Mouse (Mus musculus): ENCODE measurements around the gene Depp1. TPM values are rescaled to one million over a fixed set of nuclear protein-coding genes. Genes with fewer than 3 reads are reported as not detected.
A peak's percentile ranks its signal among the peaks of the same experiment; 100 is the strongest.
"Not testable (repeated sequence)": the region's sequence is repeated elsewhere in the genome, so short reads cannot be mapped to it uniquely, and the experiment has no call there.

Gene Depp1
- polyA plus RNA-seq (2015; fragmentation: Nextera tagmentation; extraction: Ambion mirVana), result 11.0 and 14.5 TPM in 2 replicates

DNA sequence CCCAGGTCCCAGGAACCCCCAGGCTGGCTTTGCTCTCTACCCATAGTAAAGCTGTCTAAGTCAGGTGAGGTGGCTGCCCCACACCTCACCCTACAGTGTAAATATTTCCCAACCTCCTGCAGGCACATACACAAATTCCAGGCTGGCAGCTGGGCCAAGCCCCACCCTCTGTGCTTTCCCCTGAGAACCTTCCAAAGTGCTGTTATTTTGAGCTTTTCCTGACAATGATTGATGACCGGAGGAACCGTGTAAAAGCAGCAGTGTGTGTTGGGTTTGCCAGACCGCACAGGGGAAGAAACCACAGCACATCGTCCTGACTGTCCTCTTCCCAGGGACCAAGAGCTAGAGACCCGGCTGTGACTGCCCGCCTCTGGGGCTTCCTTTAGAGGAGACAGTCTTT, at the start of gene Depp1:
Gene Depp1, plus strand, starts transcription at position 204 of the 400 bp plus-strand sequence.
- H3K4me3 ChIP-seq, result no peak within 1 kb of the TSS
- H3K9ac ChIP-seq, result 0 out of 2 replicates have a peak within 1 kb of the TSS, but pooled peaks have one; percentile 22
- WGBS, result 41% methylated on average over 6 of the region's 6 CpGs
- H3K4me1 ChIP-seq (replicated peaks), result peaks cover 10% of the 10 kb centered on the region
- no peaks in the 10 kb centered on the region for H3K27me3 ChIP-seq
- H3K9me3 ChIP-seq, result no peaks in the 10 kb centered on the region
- H3K27ac ChIP-seq (replicated peaks), result no peak within 1 kb of the TSS
- no peak; the same call in 1 of the 2 replicates for ATAC-seq (ENCODE audit: low read depth)
- H3K36me3 ChIP-seq, result no peaks in the 10 kb centered on the region
- 0 out of 2 replicates have a peak within 1 kb of the TSS, but pooled peaks have one; percentile 1 for H3K4me2 ChIP-seq

DNA sequence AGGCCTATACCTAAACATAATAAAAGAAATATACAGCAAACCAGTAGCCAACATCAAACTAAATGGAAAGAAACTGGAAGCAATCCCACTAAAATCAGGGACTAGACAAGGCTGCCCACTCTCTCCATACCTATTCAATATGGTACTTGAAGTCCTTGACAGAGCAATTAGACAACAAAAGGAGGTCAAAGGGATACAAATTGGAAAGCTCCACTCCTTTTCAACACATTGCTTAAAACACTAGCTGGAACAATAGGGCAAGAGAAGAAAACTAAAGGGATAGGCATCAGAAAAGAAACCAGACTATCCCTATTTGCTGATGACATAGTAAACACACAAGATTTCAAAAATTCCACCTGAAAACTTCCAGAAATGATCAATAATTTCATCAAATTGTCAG, 49.4 kb upstream of the Depp1 start:
- not testable (repeated sequence) for H3K4me3 ChIP-seq; H3K27me3 ChIP-seq; H3K4me1 ChIP-seq (replicated peaks); H3K9ac ChIP-seq; ATAC-seq (ENCODE audit: low read depth); H3K36me3 ChIP-seq; H3K9me3 ChIP-seq; H3K27ac ChIP-seq (replicated peaks); H3K4me2 ChIP-seq

DNA sequence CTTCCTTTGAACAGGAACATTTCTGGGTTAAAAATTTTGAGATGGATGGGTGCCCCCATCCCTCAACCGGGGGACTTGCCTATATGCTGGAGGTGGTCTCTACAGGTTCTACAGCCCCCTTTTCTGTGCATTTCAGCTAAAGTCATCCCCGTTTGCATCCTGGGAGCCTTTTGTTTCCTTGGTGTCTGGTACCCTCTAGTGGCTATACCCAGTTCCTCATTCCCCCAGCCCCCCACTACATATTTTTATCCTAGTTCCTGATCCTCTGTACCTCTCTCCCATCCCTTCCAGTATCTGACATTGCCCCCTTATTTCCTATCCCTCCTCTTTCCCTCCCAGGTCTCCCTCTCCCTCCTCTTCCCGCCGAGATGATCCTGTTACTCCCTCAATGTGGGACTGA, 43.2 kb upstream of the Depp1 start:
- 41% methylated on average over 4 of the region's 4 CpGs for WGBS
- Histone ChIP-seq H3K9me3 (no peaks in the 10 kb centered on the region), H3K27ac (replicated peaks) (no peak overlapping the region), H3K4me3 (no peak overlapping the region), H3K36me3 (no peaks in the 10 kb centered on the region), H3K4me1 (replicated peaks) (no peaks in the 10 kb centered on the region), H3K9ac (no peak overlapping the region), H3K4me2 (no peak overlapping the region), H3K27me3 (no peaks in the 10 kb centered on the region)
- ATAC-seq (ENCODE audit: low read depth), result no peak

DNA sequence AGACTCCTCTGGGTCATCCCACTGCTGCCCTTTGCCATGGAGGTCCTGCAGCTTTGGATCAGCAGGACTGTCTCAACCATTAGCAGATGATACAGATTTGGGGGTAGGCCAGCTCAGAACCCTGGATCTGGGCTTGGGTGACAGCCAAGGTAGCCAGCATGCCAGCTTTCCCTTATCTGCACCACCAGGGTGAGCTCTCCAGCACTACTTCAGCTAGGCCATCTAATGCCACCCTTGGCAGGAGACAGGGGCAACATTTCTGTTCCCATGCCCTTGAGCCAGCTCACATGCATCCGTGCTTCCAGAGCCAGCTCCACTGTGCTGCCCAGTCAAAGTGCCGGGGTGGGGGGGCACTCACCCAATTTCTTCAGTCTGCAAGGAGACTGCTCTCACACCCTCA, 34.7 kb upstream of the Depp1 start:
- 95% methylated on average over 2 of the region's 2 CpGs for whole genome bisulfite sequencing
- H3K27me3 ChIP-seq, result no peaks in the 10 kb centered on the region
- H3K36me3 ChIP-seq, result no peaks in the 10 kb centered on the region
- no peak for ATAC-seq (ENCODE audit: low read depth)
- no peaks in the 10 kb centered on the region for H3K4me1 ChIP-seq (replicated peaks)
- no peak overlapping the region for H3K4me3 ChIP-seq
- no peak overlapping the region for H3K9ac ChIP-seq
- no peaks in the 10 kb centered on the region for H3K9me3 ChIP-seq
- H3K4me2 ChIP-seq, result no peak overlapping the region
- no peak overlapping the region for H3K27ac ChIP-seq (replicated peaks)

DNA sequence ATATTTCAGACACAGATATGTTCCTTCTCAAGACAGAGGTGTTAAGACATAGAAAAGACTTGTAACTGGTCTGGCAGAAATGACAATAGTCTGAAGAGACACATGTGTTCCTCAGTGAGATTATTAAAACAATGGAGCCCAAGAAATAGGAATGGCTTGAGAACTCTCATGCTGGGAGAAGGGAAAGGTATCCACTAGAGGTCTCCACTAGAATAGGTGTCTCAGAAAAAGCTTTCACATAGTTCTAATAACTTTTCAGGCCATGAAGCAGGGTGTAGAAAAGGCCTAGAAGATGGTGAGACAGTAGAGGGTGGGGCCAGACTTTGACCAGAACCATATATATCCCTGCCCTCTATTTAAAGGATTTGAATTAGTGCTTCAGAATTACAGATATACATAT, 32.3 kb upstream of the Depp1 start:
- ATAC-seq (ENCODE audit: low read depth), result no peak
- Histone ChIP-seq H3K9ac (no peak overlapping the region), H3K4me1 (replicated peaks) (no peaks in the 10 kb centered on the region), H3K4me3 (no peak overlapping the region), H3K27me3 (no peaks in the 10 kb centered on the region), H3K4me2 (no peak overlapping the region), H3K36me3 (no peaks in the 10 kb centered on the region), H3K9me3 (no peaks in the 10 kb centered on the region), H3K27ac (replicated peaks) (no peak overlapping the region)

DNA sequence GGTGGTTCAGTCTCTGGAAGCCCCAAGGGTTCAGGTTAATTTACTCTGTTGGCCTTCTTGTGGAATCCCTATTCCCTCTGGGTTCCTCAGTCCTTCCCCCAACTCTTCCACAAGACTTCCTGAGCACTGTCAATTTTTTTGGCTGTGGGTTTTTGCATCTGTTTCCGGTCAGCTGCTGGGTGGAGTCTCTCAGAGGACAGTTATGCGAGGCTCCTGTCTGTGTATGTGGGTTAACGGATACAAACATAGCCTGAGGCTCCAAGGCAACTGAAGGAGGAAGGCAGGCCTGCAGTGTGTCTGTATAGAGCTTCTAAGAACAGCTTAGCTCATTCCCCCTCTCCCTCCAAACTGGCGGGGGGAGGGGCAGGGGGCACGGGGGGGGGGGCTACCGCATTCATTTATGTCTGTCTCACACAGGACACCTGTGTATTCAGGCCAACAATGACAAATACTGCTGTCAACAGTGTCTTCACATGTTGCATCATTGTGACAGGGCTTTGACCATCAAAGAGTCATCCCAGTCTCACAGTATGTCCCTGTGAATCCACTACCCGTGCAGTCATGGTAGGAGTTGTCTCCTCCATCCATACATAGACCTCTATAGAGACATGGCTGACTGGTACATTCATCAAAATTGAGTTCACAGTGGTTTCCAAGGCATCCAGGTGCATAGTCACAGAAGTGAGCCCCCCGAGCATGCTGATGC, 28.9 kb upstream of the Depp1 start:
- H3K27ac ChIP-seq (replicated peaks), result no peak overlapping the region
- no peak overlapping the region for H3K4me3 ChIP-seq
- H3K9me3 ChIP-seq, result no peaks in the 10 kb centered on the region
- H3K9ac ChIP-seq, result no peak overlapping the region
- H3K27me3 ChIP-seq, result no peaks in the 10 kb centered on the region
- H3K36me3 ChIP-seq, result peaks cover 25% of the 10 kb centered on the region
- 72% methylated on average over 8 of the region's 8 CpGs for WGBS
- no peak overlapping the region for H3K4me2 ChIP-seq
- H3K4me1 ChIP-seq (replicated peaks), result peaks cover 7% of the 10 kb centered on the region
- no peak for ATAC-seq (ENCODE audit: low read depth)

DNA sequence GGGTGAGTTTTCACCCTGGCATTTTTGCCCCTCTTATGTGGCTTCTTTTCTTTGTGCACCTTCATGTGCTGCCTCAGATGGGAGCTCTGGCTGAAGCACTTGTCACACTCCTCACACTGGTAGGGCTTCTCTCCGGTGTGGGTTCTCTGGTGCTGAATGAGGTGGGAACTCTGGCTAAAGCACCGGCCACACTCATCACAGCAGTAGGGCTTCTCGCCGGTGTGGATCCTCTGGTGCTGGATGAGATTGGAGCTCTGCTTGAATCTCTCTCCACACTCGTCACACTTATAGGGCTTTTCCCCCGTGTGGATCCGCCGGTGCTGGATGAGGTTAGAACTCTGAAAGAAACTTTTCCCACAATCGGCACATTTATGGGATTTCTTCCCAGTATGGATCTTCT, 24.0 kb upstream of the Depp1 start:
- peaks cover 31% of the 10 kb centered on the region for H3K4me1 ChIP-seq (replicated peaks)
- 96% methylated on average over 9 of the region's 9 CpGs for WGBS
- peaks cover 32% of the 10 kb centered on the region for H3K36me3 ChIP-seq
- not testable (repeated sequence) for H3K9me3 ChIP-seq; ATAC-seq (ENCODE audit: low read depth); H3K9ac ChIP-seq; H3K4me2 ChIP-seq; H3K27ac ChIP-seq (replicated peaks); H3K27me3 ChIP-seq; H3K4me3 ChIP-seq

DNA sequence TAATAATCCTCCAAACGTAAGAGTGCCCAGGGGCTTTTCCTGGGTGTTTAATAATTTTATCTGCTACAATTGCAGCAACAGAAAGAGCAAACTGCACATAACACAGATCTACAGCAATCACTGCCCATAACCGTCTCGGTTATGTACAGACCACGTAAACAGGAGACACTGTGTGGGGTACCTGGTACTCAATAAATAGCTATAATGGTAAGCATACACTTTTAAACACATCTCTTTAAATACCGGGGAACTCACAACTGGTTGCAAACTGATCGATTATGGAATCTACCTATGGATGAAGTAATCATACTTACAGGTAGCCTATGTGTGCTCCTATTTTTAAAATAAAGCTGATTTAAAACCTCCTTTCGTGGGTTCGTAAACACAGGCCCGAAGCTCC, 22.3 kb upstream of the Depp1 start:
- Histone ChIP-seq H3K4me2 (peak overlapping the region; percentile 83), H3K9ac (peak overlapping the region; percentile 93), H3K27me3 (no peaks in the 10 kb centered on the region), H3K9me3 (no peaks in the 10 kb centered on the region), H3K27ac (replicated peaks) (peak overlapping the region; percentile 96), H3K4me3 (peak overlapping the region; percentile 71), H3K4me1 (replicated peaks) (peaks cover 31% of the 10 kb centered on the region), H3K36me3 (peaks cover 32% of the 10 kb centered on the region)
- no peak for ATAC-seq (ENCODE audit: low read depth)
- 15% methylated on average over 9 of the region's 9 CpGs for WGBS

DNA sequence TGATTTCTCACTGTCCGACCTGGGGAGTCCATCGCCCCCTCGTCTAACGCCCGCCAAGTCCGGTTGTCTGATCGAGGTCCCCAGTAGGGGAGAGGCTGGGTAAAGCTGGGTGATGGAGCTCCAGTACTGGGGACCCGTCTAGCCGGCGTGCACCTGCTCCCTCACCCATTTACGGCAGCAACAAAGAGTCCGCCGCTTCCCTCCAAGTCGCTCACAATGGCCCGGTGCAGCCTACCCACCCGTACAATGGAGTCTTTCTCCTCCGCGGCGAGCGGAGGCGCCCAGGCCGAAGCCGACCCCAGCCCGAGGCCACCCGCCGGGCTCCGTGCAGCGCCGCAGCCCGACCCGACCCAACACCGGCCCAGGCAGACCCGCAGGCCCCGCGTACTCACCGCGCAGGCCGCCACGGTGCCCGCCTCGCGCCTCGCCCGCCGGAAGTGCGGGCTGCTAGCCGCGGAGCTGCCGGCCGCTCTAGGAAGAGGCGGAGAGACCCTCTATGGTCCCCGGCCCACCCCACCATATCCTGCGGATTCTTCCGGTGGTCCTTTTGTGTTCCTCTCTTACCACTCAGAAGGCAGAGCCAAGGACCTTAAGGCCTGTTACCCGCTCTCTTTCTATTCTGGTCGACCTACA, 21.8 kb upstream of the Depp1 start, which contains the start of gene Zfp422:
Gene Zfp422, minus strand, starts transcription at position 461 of the 633 bp plus-strand sequence.
- WGBS, result under 1% methylated on average over 56 of the region's 56 CpGs
- H3K27ac ChIP-seq (replicated peaks), result peak within 1 kb of the TSS; percentile 96
- H3K4me2 ChIP-seq, result peak within 1 kb of the TSS; percentile 83
- ATAC-seq (ENCODE audit: low read depth), result peak; percentile 97
- H3K27me3 ChIP-seq, result no peaks in the 10 kb centered on the region
- peaks cover 29% of the 10 kb centered on the region for H3K36me3 ChIP-seq
- H3K4me1 ChIP-seq (replicated peaks), result peaks cover 31% of the 10 kb centered on the region
- H3K9ac ChIP-seq, result peak within 1 kb of the TSS; percentile 93
- no peaks in the 10 kb centered on the region for H3K9me3 ChIP-seq
- peak within 1 kb of the TSS; percentile 71 for H3K4me3 ChIP-seq

DNA sequence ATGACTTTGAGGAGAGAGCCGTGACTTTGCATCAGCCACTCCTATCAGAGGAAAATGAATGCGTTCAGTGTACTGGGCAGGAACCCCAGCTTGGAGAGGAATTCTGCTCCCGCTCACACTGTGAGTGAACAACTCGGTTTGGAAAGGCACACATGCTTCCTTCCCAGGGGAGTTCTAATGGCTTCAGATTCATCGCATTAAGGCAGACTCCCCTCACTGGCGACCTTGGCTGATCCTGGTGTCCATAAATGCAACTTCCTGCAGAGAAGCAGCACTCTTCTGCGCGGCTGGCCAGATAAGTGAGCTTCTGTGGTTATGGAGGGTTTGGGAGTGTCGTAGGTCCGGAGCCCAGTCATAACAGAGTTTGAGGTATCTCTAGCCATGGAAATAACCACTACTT, 20.6 kb upstream of the Depp1 start:
- 70% methylated on average over 10 of the region's 10 CpGs for WGBS
- H3K9ac ChIP-seq, result no peak overlapping the region
- peak overlapping the region; percentile 83; the same call in 1 of the 2 replicates for H3K4me2 ChIP-seq

DNA sequence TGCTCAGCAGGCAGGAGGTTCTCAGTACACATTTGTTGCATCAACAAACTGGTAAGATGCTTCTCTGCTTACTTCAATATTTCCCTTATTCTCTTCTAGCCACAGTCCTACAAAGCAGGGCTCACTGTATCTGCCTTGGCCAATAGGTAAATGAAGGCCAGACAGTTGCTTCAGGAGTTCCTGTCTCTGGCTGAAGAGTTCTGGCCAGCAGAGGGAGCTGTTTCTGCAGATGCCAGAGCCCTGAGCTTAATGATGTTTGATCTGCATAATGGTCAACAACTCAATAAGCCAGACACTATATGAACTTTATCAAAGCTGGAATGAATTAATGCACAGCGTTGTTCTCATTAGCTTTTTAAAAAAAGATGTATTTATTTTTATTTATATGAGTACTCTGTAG, 18.3 kb upstream of the Depp1 start:
- Histone ChIP-seq H3K27me3 (no peaks in the 10 kb centered on the region), H3K9ac (no peak overlapping the region), H3K9me3 (no peaks in the 10 kb centered on the region), H3K4me3 (no peak overlapping the region), H3K27ac (replicated peaks) (no peak overlapping the region), H3K36me3 (peaks cover 5% of the 10 kb centered on the region; the same call in 1 of the 2 replicates), H3K4me1 (replicated peaks) (peaks cover 20% of the 10 kb centered on the region), H3K4me2 (no peak overlapping the region)
- 60% methylated on average over 1 of the region's 1 CpGs for WGBS
- no peak for ATAC-seq (ENCODE audit: low read depth)

More for the DNA sequence above, 20.6 kb upstream of the Depp1 start:
- Histone ChIP-seq H3K9me3 (no peaks in the 10 kb centered on the region), H3K27me3 (no peaks in the 10 kb centered on the region), H3K27ac (replicated peaks) (peak overlapping the region; percentile 96), H3K36me3 (peaks cover 20% of the 10 kb centered on the region), H3K4me1 (replicated peaks) (peaks cover 31% of the 10 kb centered on the region), H3K4me3 (no peak overlapping the region)
- no peak for ATAC-seq (ENCODE audit: low read depth)

DNA sequence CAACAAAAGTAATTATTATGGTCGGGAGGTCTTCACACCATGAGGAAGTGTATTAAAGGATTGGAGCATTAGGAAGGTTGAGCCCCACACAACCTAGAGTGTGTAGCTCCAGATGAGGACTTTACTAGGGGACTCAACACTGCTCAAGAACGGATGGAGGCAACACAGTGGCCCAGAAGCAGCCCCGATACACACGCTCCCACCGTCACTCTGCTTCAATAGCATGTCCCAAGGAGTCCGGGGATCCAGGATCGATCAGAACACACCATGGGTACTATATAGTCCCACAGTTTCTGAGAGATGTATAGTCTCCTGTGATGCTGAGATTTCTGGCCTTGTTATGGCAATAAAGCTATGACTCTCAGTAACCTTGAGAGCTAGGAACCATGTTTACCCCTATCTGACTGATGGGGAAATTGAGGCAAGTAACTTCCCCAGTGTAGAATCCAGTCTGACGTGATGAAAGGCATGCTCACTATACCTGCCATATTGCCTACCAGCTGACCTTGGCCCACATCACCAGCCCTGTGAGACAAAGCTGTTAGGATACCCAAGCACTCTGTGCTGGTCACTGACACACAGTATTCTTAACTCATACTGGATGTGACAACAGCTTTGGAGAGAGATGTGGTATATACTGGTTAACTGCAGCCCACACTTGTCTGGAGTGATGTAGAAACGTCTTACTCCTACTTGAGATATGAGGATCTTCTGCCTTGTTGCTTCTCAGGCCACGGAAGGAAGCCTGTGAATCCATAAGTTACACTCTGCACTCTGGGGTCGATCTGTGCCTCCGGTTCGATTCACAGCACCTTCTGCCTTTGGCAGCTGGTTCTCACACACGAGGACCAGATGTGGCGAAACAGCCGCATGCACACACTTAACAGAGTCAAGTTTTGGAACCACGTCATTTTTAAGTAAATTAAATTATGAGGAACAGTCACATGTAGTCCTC, 16.4 kb upstream of the Depp1 start:
- Histone ChIP-seq H3K36me3 (0 out of 2 replicates have a peak, but pooled peaks cover 5% of the 10 kb centered on the region), H3K9me3 (no peaks in the 10 kb centered on the region), H3K4me1 (replicated peaks) (peaks cover 11% of the 10 kb centered on the region), H3K27me3 (no peaks in the 10 kb centered on the region), H3K9ac (no peak overlapping the region), H3K27ac (replicated peaks) (no peak overlapping the region), H3K4me2 (no peak overlapping the region), H3K4me3 (no peak overlapping the region)
- 94% methylated on average over 17 of the region's 17 CpGs for WGBS
- ATAC-seq (ENCODE audit: low read depth), result no peak
